Mouse (Mus musculus): ENCODE data around the gene Zbtb9. TPM values are rescaled to one million over a fixed set of nuclear protein-coding genes. Genes with fewer than 3 reads are reported as not detected.

The Zbtb9 gene
- total and polyA plus RNA-seq, 3 experiments: 10.7 to 13.4 TPM; not detected in 1

DNA sequence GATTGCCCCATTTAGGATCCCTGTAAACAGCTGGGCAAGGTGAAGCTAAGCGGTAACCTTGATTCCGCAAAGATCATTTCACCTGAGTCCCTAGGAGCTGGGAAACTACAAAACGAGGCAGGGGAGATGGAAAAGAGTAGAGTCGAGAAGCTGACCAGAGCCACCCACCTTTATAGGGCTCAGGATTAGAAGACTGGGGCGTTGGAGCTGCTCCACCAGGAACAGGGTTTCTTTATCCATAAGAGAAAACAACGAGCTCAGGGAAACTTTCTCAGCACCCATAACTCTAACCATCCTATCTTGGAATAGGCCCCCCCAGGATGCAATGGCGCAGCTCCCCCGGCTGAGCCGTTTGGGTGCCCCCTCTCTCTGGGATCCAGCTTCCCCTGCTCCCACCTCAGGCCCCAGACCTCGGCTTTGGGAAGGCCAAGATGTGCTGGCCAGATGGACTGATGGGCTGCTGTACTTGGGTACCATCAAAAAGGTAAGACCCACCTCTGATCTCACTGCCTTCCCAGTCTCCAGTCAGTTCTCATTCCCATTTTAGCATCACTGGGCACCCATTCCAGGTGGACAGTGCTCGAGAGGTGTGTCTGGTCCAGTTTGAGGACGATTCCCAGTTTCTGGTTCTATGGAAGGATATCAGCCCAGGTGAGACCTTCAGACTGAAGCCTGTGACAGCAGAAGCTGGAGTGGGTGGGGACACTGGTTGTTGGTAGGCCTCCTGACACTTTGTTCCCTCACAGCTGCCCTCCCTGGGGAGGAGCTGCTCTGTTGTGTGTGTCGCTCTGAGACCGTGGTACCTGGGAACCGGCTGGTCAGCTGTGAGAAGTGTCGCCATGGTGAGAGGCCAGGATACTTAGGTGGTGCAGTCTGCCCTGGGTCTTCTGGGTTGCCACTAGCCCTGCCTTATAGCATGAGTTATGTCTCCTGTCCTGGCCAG lies 38.8 kb upstream of the Zbtb9 start:
- Histone ChIP-seq H3K27me3 (ENCODE audit: control insufficient read depth in 1 of 2, insufficient read depth in 2 of 2, low read length in 2 of 2) (no peaks in the 10 kb centered on the region), H3K36me3 (ENCODE audit: control insufficient read depth in 1 of 2, insufficient read depth in 2 of 2, low read length in 2 of 2) (peaks cover 2 to 11% of the 10 kb centered on the region in 2 experiments; a peak in 3 of 4 replicates), H3K27ac (ENCODE audit: control insufficient read depth, low read depth, low read length) (no peak overlapping the region), H3K4me3 (ENCODE audit: control insufficient read depth in 1 of 2, insufficient read depth in 1 of 2, low read depth in 2 of 2, low read length in 2 of 2) (no peak overlapping the region), H3K4me1 (ENCODE audit: control insufficient read depth in 1 of 2, insufficient read depth in 2 of 2, low read length in 2 of 2) (peaks cover 0 to 3% of the 10 kb centered on the region in 2 experiments; a peak in 2 of 4 replicates), H3K9ac (ENCODE audit: control insufficient read depth, low read depth, low read length, poor library complexity, severe bottlenecking) (no peak overlapping the region), H3K79me2 (ENCODE audit: control insufficient read depth, insufficient read depth, low read length, poor library complexity) (peaks cover 24% of the 10 kb centered on the region), H3K9me3 (replicated peaks; ENCODE audit: insufficient read depth, low read length) (no peaks in the 10 kb centered on the region)
- TF ChIP-seq CTCF (IDR thresholded peaks at IDR 0.05 in 2 of 3, conservative IDR thresholded peaks at IDR 0.05 in 1 of 3; ENCODE audit: control insufficient read depth in 1 of 3, insufficient read depth in 1 of 3, low read depth in 2 of 3, low read length in 3 of 3, poor library complexity in 1 of 3, severe bottlenecking in 1 of 3) (no peak), POLR2A (IDR thresholded peaks at IDR 0.05; ENCODE audit: control insufficient read depth in 1 of 2, insufficient read depth in 1 of 2, low read depth in 1 of 2, low read length in 2 of 2, poor library complexity in 1 of 2) (no peak), MXI1 (IDR thresholded peaks at IDR 0.05; ENCODE audit: low read depth, low read length) (no peak)
- DNase-seq (ENCODE audit: low read depth, low spot score): no peak

DNA sequence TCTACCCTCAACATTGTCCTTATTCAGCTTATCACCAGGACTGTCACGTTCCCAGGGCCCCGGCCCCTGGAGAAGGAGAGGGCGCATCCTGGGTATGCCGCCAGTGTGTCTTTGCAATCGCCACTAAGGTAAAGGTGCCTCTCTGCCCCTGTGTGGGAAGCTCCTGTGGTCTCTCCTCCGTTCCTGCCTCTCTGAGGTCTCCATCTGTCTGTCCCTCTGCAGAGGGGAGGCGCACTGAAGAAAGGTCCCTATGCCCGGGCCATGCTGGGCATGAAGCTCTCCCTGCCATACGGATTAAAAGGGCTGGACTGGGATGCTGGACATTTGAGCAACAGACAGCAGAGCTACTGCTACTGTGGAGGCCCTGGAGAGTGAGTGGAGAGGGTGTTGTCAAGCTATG lies 37.9 kb upstream of the Zbtb9 start:
- H3K4me1 ChIP-seq (ENCODE audit: control insufficient read depth in 1 of 2, insufficient read depth in 2 of 2, low read length in 2 of 2): peaks cover 0 to 5% of the 10 kb centered on the region in 2 experiments; a peak in 3 of 4 replicates
- H3K36me3 ChIP-seq (ENCODE audit: control insufficient read depth in 1 of 2, insufficient read depth in 2 of 2, low read length in 2 of 2): peaks cover 2 to 11% of the 10 kb centered on the region in 2 experiments; a peak in 3 of 4 replicates
- TF ChIP-seq HCFC1 (IDR thresholded peaks at IDR 0.05; ENCODE audit: low read depth, low read length) (no peak), MAFK (IDR thresholded peaks at IDR 0.05; ENCODE audit: borderline replicate concordance, low read depth, low read length) (no peak), GABPA (IDR thresholded peaks at IDR 0.05; ENCODE audit: low read depth, low read length) (no peak), GATA1 (IDR thresholded peaks at IDR 0.05; ENCODE audit: low read depth, low read length) (no peak), POLR2AphosphoS5 (IDR thresholded peaks at IDR 0.05; ENCODE audit: borderline replicate concordance, low read depth, low read length) (no peak), ZMIZ1 (IDR thresholded peaks at IDR 0.05; ENCODE audit: low read depth, low read length) (no peak), MAX (IDR thresholded peaks at IDR 0.05; ENCODE audit: low read length) (no peak), EP300 (IDR thresholded peaks at IDR 0.05; ENCODE audit: low read depth in 1 of 2, low read length in 2 of 2) (no peak), CHD2 (IDR thresholded peaks at IDR 0.05; ENCODE audit: low read length) (no peak), RCOR1 (IDR thresholded peaks at IDR 0.05; ENCODE audit: low read depth, low read length) (no peak), MYC (IDR thresholded peaks at IDR 0.05; ENCODE audit: low read depth, low read length) (no peak), KAT2A (conservative IDR thresholded peaks at IDR 0.05; ENCODE audit: low read depth, low read length) (no peak), TAL1 (IDR thresholded peaks at IDR 0.05; ENCODE audit: low read length) (no peak), POLR2A (IDR thresholded peaks at IDR 0.05; ENCODE audit: control insufficient read depth in 1 of 2, insufficient read depth in 1 of 2, low read depth in 1 of 2, low read length in 2 of 2, poor library complexity in 1 of 2) (no peak), ETS1 (IDR thresholded peaks at IDR 0.05; ENCODE audit: low read depth, low read length) (no peak), E2F4 (IDR thresholded peaks at IDR 0.05; ENCODE audit: borderline replicate concordance, low read depth, low read length) (no peak), SIN3A (IDR thresholded peaks at IDR 0.05; ENCODE audit: low read length) (no peak), CHD1 (IDR thresholded peaks at IDR 0.05; ENCODE audit: low read depth, low read length) (no peak), MAZ (IDR thresholded peaks at IDR 0.05; ENCODE audit: low read depth, low read length) (no peak), UBTF (IDR thresholded peaks at IDR 0.05; ENCODE audit: borderline replicate concordance, insufficient read depth, low read depth, low read length) (no peak)
- H3K79me2 ChIP-seq (ENCODE audit: control insufficient read depth, insufficient read depth, low read length, poor library complexity): peaks cover 26% of the 10 kb centered on the region
- no peak overlapping the region for H3K9ac ChIP-seq (ENCODE audit: control insufficient read depth, low read depth, low read length, poor library complexity, severe bottlenecking)
- H3K9me3 ChIP-seq (replicated peaks; ENCODE audit: insufficient read depth, low read length): no peaks in the 10 kb centered on the region
- no peak overlapping the region for H3K4me3 ChIP-seq (ENCODE audit: control insufficient read depth in 1 of 2, insufficient read depth in 1 of 2, low read depth in 2 of 2, low read length in 2 of 2)
- no peak for DNase-seq (ENCODE audit: low read depth, low spot score)
- H3K27ac ChIP-seq (ENCODE audit: control insufficient read depth, low read depth, low read length): no peak overlapping the region
- no peaks in the 10 kb centered on the region for H3K27me3 ChIP-seq (ENCODE audit: control insufficient read depth in 1 of 2, insufficient read depth in 2 of 2, low read length in 2 of 2)
